Mouse (Mus musculus) spleen, adult 2 months (tissue): ENCODE data around the gene Tmem150a. TPM values are rescaled to one million over a fixed set of nuclear protein-coding genes. Genes with fewer than 3 reads are reported as not detected.

Experiments
- DNase-seq, 2 experiments: peaks; one replicate each; pipeline versions ENCODE4 v3.0.0 to v3.0.0-alpha.2; 2012 to 2021; ENCODE audit warnings: low spot score in 2 of 2, low read depth in 1 of 2
- H3K27ac ChIP-seq: fragments of 200-500 bp; 2 replicates; pipeline ENCODE4 v1.5.1; 2012; ENCODE audit warnings: low read length, inconsistent platforms; ENCODE audit not compliant: insufficient read depth
- H3K27me3 ChIP-seq: fragments of 200-500 bp; 2 replicates; pipeline ENCODE4 v1.6.1; 2012; ENCODE audit warnings: mild to moderate bottlenecking, moderate library complexity, low read length, inconsistent platforms; ENCODE audit not compliant: control insufficient read depth, insufficient read depth
- H3K36me3 ChIP-seq: fragments of 200-500 bp; 2 replicates; pipeline ENCODE4 v1.6.1; 2012; ENCODE audit warnings: mild to moderate bottlenecking, low read length, inconsistent platforms; ENCODE audit not compliant: control insufficient read depth, insufficient read depth
- H3K4me1 ChIP-seq: fragments of 200-500 bp; 2 replicates; pipeline ENCODE4 v1.6.1; 2011; ENCODE audit warnings: inconsistent platforms; ENCODE audit not compliant: control insufficient read depth, insufficient read depth, insufficient read length
- H3K4me3 ChIP-seq: fragments of 200-500 bp; 2 replicates; pipeline ENCODE4 v1.5.1; 2011; ENCODE audit warnings: mild to moderate bottlenecking, inconsistent platforms; ENCODE audit not compliant: insufficient read depth, insufficient read length; ENCODE audit errors: extremely low read depth
- CTCF ChIP-seq: fragments of 200-500 bp; IDR thresholded peaks from 2 replicates; pipeline ENCODE4 v1.5.1; 2011; ENCODE audit warnings: mild to moderate bottlenecking, inconsistent platforms; ENCODE audit not compliant: insufficient read depth, insufficient read length, insufficient replicate concordance; ENCODE audit errors: extremely low read depth
- POLR2A ChIP-seq: fragments of 200-500 bp; IDR thresholded peaks from 2 replicates; pipeline ENCODE4 v1.6.1; 2011; ENCODE audit warnings: low read depth, low read length, inconsistent platforms
- WGBS: fragments of 180-500 bp; shearing (Covaris S2); methylation state at CpG from one replicate; pipeline ENCODE4 v1.1.7; 2018; 5-methylcytosine and 5-hydroxymethylcytosine counted together
- polyA plus RNA-seq: library from polyadenylated mRNA; depleted of rRNA; stranded (reverse); fragments of >200 nt; gene quantifications from 2 replicates; pipeline ENCODE4 v1.2.3, GENCODE M21; 2012

The Tmem150a gene
- polyA plus RNA-seq, 1 experiment = 21.7 TPM

- TF ChIP-seq POLR2A (no peak), CTCF (no peak)
- Histone ChIP-seq H3K4me1 (peaks cover 2% of the 10 kb centered on the region; the same call in 1 of the 2 replicates), H3K27ac (no peak overlapping the region), H3K36me3 (peaks cover 33% of the 10 kb centered on the region), H3K4me3 (no peak overlapping the region), H3K27me3 (no peaks in the 10 kb centered on the region)
- DNase-seq = no peak
- WGBS = 64% methylated on average over 2 of the region's 2 CpGs
Observed at GRCm38 (mm10) chr6:72340481-72340880, 14.8 kb upstream of the Tmem150a start.

- H3K4me1 ChIP-seq = peaks cover 13% of the 10 kb centered on the region; the same call in 1 of the 2 replicates
- H3K27me3 ChIP-seq = no peaks in the 10 kb centered on the region
- peak overlapping the region; percentile 56; the same call in 1 of the 2 replicates for H3K27ac ChIP-seq
- TF ChIP-seq CTCF = no peak
- no peak for TF ChIP-seq POLR2A
- H3K4me3 ChIP-seq = peak overlapping the region; percentile 97
- under 1% methylated on average over 42 of the region's 42 CpGs for WGBS
- H3K36me3 ChIP-seq = peaks cover 11% of the 10 kb centered on the region
- DNase-seq = no peak
Observed at GRCm38 (mm10) chr6:72344396-72345073, 10.7 kb upstream of the Tmem150a start.

DNA sequence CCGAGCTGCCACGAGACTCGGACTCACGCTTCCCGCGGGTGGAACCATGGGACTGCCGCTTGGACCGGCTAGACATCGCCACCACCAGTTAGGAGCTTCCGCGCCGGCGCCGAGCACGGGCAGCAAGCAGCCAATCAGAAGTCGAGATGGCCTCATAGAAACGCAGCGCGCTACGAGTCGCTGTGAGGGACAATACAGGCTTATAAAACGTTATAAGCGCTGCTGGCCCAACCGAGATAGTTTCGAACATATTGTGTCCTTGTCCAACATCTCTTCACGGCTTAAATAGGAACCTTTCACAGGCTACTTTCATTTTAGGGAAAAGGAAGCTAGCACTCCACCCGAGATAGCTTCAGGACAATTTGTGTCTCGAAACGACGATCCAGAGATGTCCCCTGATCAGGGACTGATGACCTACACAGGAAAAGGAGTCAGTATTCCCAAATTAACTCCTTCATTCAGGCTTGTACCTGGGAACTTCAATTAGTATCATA is 10.1 kb upstream of the Tmem150a start, which contains the start of gene Usp39:
Gene Usp39 (minus strand): TSS at position 111 of the 494 bp plus-strand sequence.
- H3K27ac ChIP-seq = peak within 1 kb of the TSS; percentile 56; the same call in 1 of the 2 replicates
- peaks cover 13% of the 10 kb centered on the region; the same call in 1 of the 2 replicates for H3K4me1 ChIP-seq
- TF ChIP-seq CTCF (no peak), POLR2A (peak; percentile 69)
- H3K27me3 ChIP-seq = no peaks in the 10 kb centered on the region
- under 1% methylated on average over 30 of the region's 30 CpGs for WGBS
- peaks cover 10% of the 10 kb centered on the region for H3K36me3 ChIP-seq
- peak; percentile 83 to 94 for DNase-seq
- peak within 1 kb of the TSS; percentile 97 for H3K4me3 ChIP-seq

- H3K27ac ChIP-seq = no peak overlapping the region
- peaks cover 12% of the 10 kb centered on the region for H3K36me3 ChIP-seq
- TF ChIP-seq CTCF (no peak), POLR2A (no peak)
- H3K4me3 ChIP-seq = no peak overlapping the region
- WGBS = 5% methylated on average over 6 of the region's 6 CpGs
- no peak for DNase-seq
- H3K4me1 ChIP-seq = peaks cover 13% of the 10 kb centered on the region; the same call in 1 of the 2 replicates
- H3K27me3 ChIP-seq = no peaks in the 10 kb centered on the region
Observed at GRCm38 (mm10) chr6:72345633-72346032, 9.6 kb upstream of the Tmem150a start.

GRCm38 (mm10) chr6:72346261-72346660 is 9.0 kb upstream of the Tmem150a start:
- TF ChIP-seq CTCF (no peak), POLR2A (no peak)
- no peak for DNase-seq
- WGBS = 76% methylated on average over 4 of the region's 4 CpGs
- Histone ChIP-seq H3K27ac (no peak overlapping the region), H3K4me1 (peaks cover 13% of the 10 kb centered on the region; the same call in 1 of the 2 replicates), H3K4me3 (no peak overlapping the region), H3K27me3 (no peaks in the 10 kb centered on the region), H3K36me3 (peaks cover 15% of the 10 kb centered on the region)

- peak; percentile 61 to 79 for DNase-seq
- TF ChIP-seq POLR2A = peak; percentile 61; the same call in 1 of the 2 replicates
- TF ChIP-seq CTCF = no peak
- Histone ChIP-seq H3K27ac (peak within 1 kb of the TSS; percentile 95), H3K27me3 (no peaks in the 10 kb centered on the region), H3K36me3 (peaks cover 14% of the 10 kb centered on the region), H3K4me1 (peaks cover 13% of the 10 kb centered on the region; the same call in 1 of the 2 replicates), H3K4me3 (peak within 1 kb of the TSS; percentile 75)
- WGBS = under 1% methylated on average over 72 of the region's 72 CpGs
Observed at GRCm38 (mm10) chr6:72347166-72347941, 7.9 kb upstream of the Tmem150a start, which contains the start of gene 0610030E20Rik. Gene 0610030E20Rik (plus strand): TSS chr6:72347317.
